Mouse (Mus musculus): ENCODE data around the gene Eif4g1.

- TF ChIP-seq CTCF (IDR thresholded peaks at IDR 0.05; ENCODE audit: low read depth) (no peak), EP300 (IDR thresholded peaks at IDR 0.05; ENCODE audit: low read depth) (no peak)
These were observed 57.6 kb downstream of the Eif4g1 start for GRCm38 (mm10) chr16:20725750-20726149.

Measured in liver, embryonic 14.5 days (tissue).